Mouse (Mus musculus) limb, embryonic 11.5 days (tissue): Measurements from ENCODE around the gene Cacnb4. TPM values are rescaled to one million over a fixed set of nuclear protein-coding genes. Genes with fewer than 3 reads are reported as not detected.

ENCODE experiments used
- ATAC-seq: fragments of 200-750 bp; cut with Nextera tagmentation; 2 replicates; pipeline ENCODE4 v1.8.0; 2017; ENCODE audit warnings: low read depth; ENCODE audit not compliant: insufficient number of reproducible peaks, low FRiP score, low TSS enrichment
- DNase-seq: peaks from one replicate; pipeline ENCODE4 v3.0.0-alpha.2; 2015; ENCODE audit warnings: low spot score
- H3K27ac ChIP-seq: fragments of 300-500 bp; sonication (generic); replicated peaks from 2 replicates; pipeline ENCODE4 v1.5.1; 2014; ENCODE audit warnings: low read depth, mild to moderate bottlenecking, low read length
- H3K27me3 ChIP-seq: fragments of 300-500 bp; sonication (generic); 2 replicates; pipeline ENCODE4 v1.6.1; 2014; ENCODE audit warnings: mild to moderate bottlenecking, low read length, mixed read lengths; ENCODE audit not compliant: control insufficient read depth, insufficient read depth
- H3K36me3 ChIP-seq: fragments of 300-500 bp; sonication (generic); 2 replicates; pipeline ENCODE4 v1.6.1; 2014; ENCODE audit warnings: mild to moderate bottlenecking, low read length, moderate library complexity, mixed read lengths; ENCODE audit not compliant: control insufficient read depth, insufficient read depth
- H3K4me1 ChIP-seq: fragments of 300-500 bp; sonication (generic); 2 replicates; pipeline ENCODE4 v1.6.1; 2014; ENCODE audit warnings: low read length, mixed read lengths; ENCODE audit not compliant: control insufficient read depth, insufficient read depth
- H3K4me2 ChIP-seq: fragments of 300-500 bp; sonication (generic); 2 replicates; pipeline ENCODE4 v1.6.1; 2014; ENCODE audit warnings: low read depth, mild to moderate bottlenecking, moderate library complexity; ENCODE audit not compliant: severe bottlenecking
- H3K4me3 ChIP-seq: fragments of 300-500 bp; sonication (generic); 2 replicates; pipeline ENCODE4 v1.5.1; 2014; ENCODE audit warnings: low read depth, low read length
- H3K9ac ChIP-seq: fragments of 300-500 bp; sonication (generic); 2 replicates; pipeline ENCODE4 v1.6.1; 2014; ENCODE audit warnings: mild to moderate bottlenecking, low read length
- H3K9me3 ChIP-seq: fragments of 300-500 bp; sonication (generic); 2 replicates; pipeline ENCODE4 v1.6.1; 2016; ENCODE audit warnings: low read length; ENCODE audit not compliant: control insufficient read depth
- WGBS: fragments of 180-500 bp; shearing (Covaris S2); extraction: QIAGEN DNeasy Blood & Tissue Kit; methylation state at CpG from one replicate; pipeline ENCODE4 v1.1.7; 2014; 5-methylcytosine and 5-hydroxymethylcytosine counted together
- polyA plus RNA-seq: library from polyadenylated mRNA; unstranded; fragments of >200 nt; fragmentation: Nextera tagmentation; extraction: Ambion mirVana; gene quantifications from 2 replicates; pipeline ENCODE4 v1.2.1, GENCODE M21; 2014

Cacnb4 gene
- 0.52 and 1.4 TPM in 2 replicates for polyA plus RNA-seq

- peaks cover 15% of the 10 kb centered on the region for H3K27me3 ChIP-seq
Observed at GRCm38 (mm10) chr2:52676023-52676912, at the start of gene Cacnb4. TSS of gene Cacnb4 (minus strand) at chr2:52676831.

GRCm38 (mm10) chr2:52720231-52721025 is 43.8 kb upstream of the Cacnb4 start:
- Histone ChIP-seq H3K4me2 (no peak overlapping the region), H3K4me1 (no peaks in the 10 kb centered on the region), H3K4me3 (no peak overlapping the region), H3K9ac (no peak overlapping the region), H3K27me3 (no peaks in the 10 kb centered on the region), H3K36me3 (no peaks in the 10 kb centered on the region), H3K9me3 (no peaks in the 10 kb centered on the region), H3K27ac (no peak overlapping the region)
- DNase-seq = no peak
- ATAC-seq = no peak
- 56% methylated on average over 13 of the region's 13 CpGs for WGBS

More at GRCm38 (mm10) chr2:52676023-52676912, at the start of gene Cacnb4:
- ATAC-seq = peak; percentile 81
- Histone ChIP-seq H3K27ac (no peak within 1 kb of the TSS), H3K9me3 (no peaks in the 10 kb centered on the region), H3K36me3 (no peaks in the 10 kb centered on the region), H3K4me3 (peak within 1 kb of the TSS; percentile 57), H3K4me2 (peak within 1 kb of the TSS; percentile 92), H3K9ac (peak within 1 kb of the TSS; percentile 63), H3K4me1 (no peaks in the 10 kb centered on the region)
- WGBS = under 1% methylated on average over 49 of the region's 77 CpGs
- DNase-seq = peak; percentile 67

GRCm38 (mm10) chr2:52717076-52717475 is 40.4 kb upstream of the Cacnb4 start:
- H3K9ac ChIP-seq = no peak overlapping the region
- no peak for DNase-seq
- no peak for ATAC-seq
- H3K4me2 ChIP-seq = no peak overlapping the region
- H3K4me3 ChIP-seq = no peak overlapping the region
- H3K27ac ChIP-seq = no peak overlapping the region
- H3K4me1 ChIP-seq = no peaks in the 10 kb centered on the region
- 96% methylated on average over 5 of the region's 5 CpGs for WGBS
- 0 out of 2 replicates have a peak, but pooled peaks cover 4% of the 10 kb centered on the region for H3K36me3 ChIP-seq
- no peaks in the 10 kb centered on the region for H3K9me3 ChIP-seq
- no peaks in the 10 kb centered on the region for H3K27me3 ChIP-seq

GRCm38 (mm10) chr2:52715538-52715937 is 38.9 kb upstream of the Cacnb4 start:
- H3K9ac ChIP-seq = no peak overlapping the region
- WGBS = 92% methylated on average over 6 of the region's 6 CpGs
- no peak overlapping the region for H3K4me2 ChIP-seq
- H3K4me3 ChIP-seq = no peak overlapping the region
- no peaks in the 10 kb centered on the region for H3K9me3 ChIP-seq
- no peak overlapping the region for H3K27ac ChIP-seq
- no peaks in the 10 kb centered on the region for H3K4me1 ChIP-seq
- ATAC-seq (no peak), DNase-seq (no peak)
- 0 out of 2 replicates have a peak, but pooled peaks cover 4% of the 10 kb centered on the region for H3K36me3 ChIP-seq
- H3K27me3 ChIP-seq = no peaks in the 10 kb centered on the region

- H3K4me1 ChIP-seq = no peaks in the 10 kb centered on the region
- ATAC-seq = no peak
- H3K9ac ChIP-seq = no peak overlapping the region
- no peak overlapping the region for H3K27ac ChIP-seq
- WGBS = 94% methylated on average over 4 of the region's 4 CpGs
- DNase-seq = no peak
- H3K9me3 ChIP-seq = no peaks in the 10 kb centered on the region
- H3K27me3 ChIP-seq = no peaks in the 10 kb centered on the region
- H3K4me3 ChIP-seq = no peak overlapping the region
- 0 out of 2 replicates have a peak, but pooled peaks cover 4% of the 10 kb centered on the region for H3K36me3 ChIP-seq
- no peak overlapping the region for H3K4me2 ChIP-seq
Observed at GRCm38 (mm10) chr2:52714111-52714510, 37.5 kb upstream of the Cacnb4 start.

- Histone ChIP-seq H3K27ac (no peak overlapping the region), H3K9ac (no peak overlapping the region), H3K4me1 (no peaks in the 10 kb centered on the region), H3K27me3 (no peaks in the 10 kb centered on the region), H3K4me2 (no peak overlapping the region), H3K36me3 (peaks cover 4% of the 10 kb centered on the region; the same call in 1 of the 2 replicates), H3K4me3 (no peak overlapping the region), H3K9me3 (no peaks in the 10 kb centered on the region)
- 93% methylated on average over 2 of the region's 2 CpGs for WGBS
- ATAC-seq (no peak), DNase-seq (no peak)
Observed at GRCm38 (mm10) chr2:52710804-52711203, 34.2 kb upstream of the Cacnb4 start.

GRCm38 (mm10) chr2:52709417-52709816 is 32.8 kb upstream of the Cacnb4 start:
- H3K36me3 ChIP-seq = peaks cover 4% of the 10 kb centered on the region; the same call in 1 of the 2 replicates
- 92% methylated on average over 5 of the region's 5 CpGs for WGBS

GRCm38 (mm10) chr2:52701368-52702036 is 24.9 kb upstream of the Cacnb4 start:
- 88% methylated on average over 11 of the region's 11 CpGs for WGBS
- Histone ChIP-seq H3K4me2 (no peak overlapping the region), H3K9me3 (no peaks in the 10 kb centered on the region), H3K36me3 (no peaks in the 10 kb centered on the region), H3K4me1 (no peaks in the 10 kb centered on the region), H3K27ac (no peak overlapping the region), H3K4me3 (no peak overlapping the region), H3K9ac (no peak overlapping the region), H3K27me3 (no peaks in the 10 kb centered on the region)
- no peak for ATAC-seq
- DNase-seq = no peak

More at GRCm38 (mm10) chr2:52709417-52709816, 32.8 kb upstream of the Cacnb4 start:
- no peaks in the 10 kb centered on the region for H3K4me1 ChIP-seq
- DNase-seq (no peak), ATAC-seq (no peak)
- no peak overlapping the region for H3K9ac ChIP-seq
- H3K4me3 ChIP-seq = no peak overlapping the region
- H3K4me2 ChIP-seq = no peak overlapping the region
- H3K27me3 ChIP-seq = no peaks in the 10 kb centered on the region
- no peaks in the 10 kb centered on the region for H3K9me3 ChIP-seq
- no peak overlapping the region for H3K27ac ChIP-seq
